Mouse (Mus musculus) erythroid progenitor cell, adult 5-6 weeks (primary cell): Measurements from ENCODE around the gene Atf6. TPM values are rescaled to one million over a fixed set of nuclear protein-coding genes. Genes with fewer than 3 reads are reported as not detected.

Experiments used
- ATAC-seq: replicated peaks from 2 replicates; pipeline ENCODE4 v1.8.0; 2016; ENCODE audit warnings: moderate number of reproducible peaks, mild to moderate bottlenecking, moderate TSS enrichment, inconsistent platforms; ENCODE audit not compliant: poor library complexity, low FRiP score, severe bottlenecking
- total RNA-seq, 2 experiments: library from RNA; stranded (forward) in 1 of 2; stranded (reverse) in 1 of 2; fragments of 150-400 nt in 1 of 2; fragments of 186-747, 209-891 nt in 1 of 2; gene quantifications; 2 replicates each; pipeline versions ENCODE4 v1.2.3 to v1.2.4; 2015 to 2017; ENCODE audit warnings: low replicate concordance in 2 of 2

The Atf6 gene
- total RNA-seq, 2 experiments from 2014 or later, result 26.4 to 27.2 TPM

DNA sequence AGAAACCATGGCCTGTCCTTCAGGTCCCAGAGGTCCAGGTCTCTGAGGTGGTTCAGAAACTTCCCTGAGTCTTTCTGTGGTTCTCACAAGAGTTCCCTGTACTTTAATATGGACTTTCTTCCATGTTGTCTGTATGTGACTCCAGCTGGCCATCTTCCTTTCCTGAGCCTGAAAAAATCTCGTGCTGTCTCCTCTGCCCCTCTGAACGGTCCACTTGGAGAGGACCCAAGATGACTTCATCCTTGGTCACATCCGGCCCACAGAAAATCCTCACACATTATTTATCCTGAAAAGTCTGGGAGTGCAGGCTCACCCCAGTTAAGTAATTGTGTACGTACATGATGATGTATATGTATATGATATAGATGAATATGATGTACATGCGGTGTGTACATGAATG lies 176.3 kb downstream of the Atf6 start:
- ATAC-seq, result no peak

DNA sequence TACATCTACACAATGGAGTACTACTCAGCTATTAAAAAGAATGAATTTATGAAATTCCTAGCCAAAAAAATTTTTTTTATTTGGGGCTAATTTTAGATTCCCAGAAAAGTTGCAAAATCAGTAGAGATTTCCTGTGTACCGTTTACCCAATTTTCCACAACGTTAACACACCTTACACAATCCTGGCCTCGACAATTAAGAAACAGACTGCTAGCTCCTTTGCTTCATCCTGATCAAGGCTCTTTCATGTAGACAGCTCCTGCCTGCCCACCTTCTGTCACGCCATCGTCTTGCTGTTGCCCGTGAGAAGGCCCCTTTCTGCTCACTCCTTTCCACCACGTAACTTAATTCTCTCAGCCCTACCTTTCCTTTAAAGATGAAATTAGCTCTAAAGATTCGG lies 177.8 kb downstream of the Atf6 start:
- no peak for ATAC-seq

- no peak for ATAC-seq
These were observed 183.7 kb downstream of the Atf6 start for GRCm38 (mm10) chr1:170683863-170684262.

DNA sequence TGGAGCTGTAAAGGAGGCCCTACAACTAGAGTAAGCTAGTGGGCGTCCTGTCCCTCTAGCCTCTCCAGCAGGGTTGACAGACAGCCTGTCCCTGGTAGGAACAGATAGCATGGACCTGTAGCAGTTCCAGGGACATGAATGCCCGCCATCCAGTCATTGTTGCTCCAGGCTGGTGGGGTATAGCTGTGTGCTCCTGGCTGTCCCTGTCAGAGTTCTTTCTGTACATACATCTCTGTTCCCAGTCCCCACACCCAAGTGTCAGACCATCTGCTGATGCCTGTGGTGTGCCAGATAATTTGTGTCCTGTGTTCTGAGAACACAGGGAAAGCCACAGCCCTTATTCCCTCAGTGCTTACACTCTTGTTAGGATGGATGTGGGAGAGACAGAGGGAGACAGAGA lies 187.9 kb downstream of the Atf6 start:
- no peak for ATAC-seq

- ATAC-seq, result no peak
These were observed 188.7 kb downstream of the Atf6 start for GRCm38 (mm10) chr1:170678861-170679260.

DNA sequence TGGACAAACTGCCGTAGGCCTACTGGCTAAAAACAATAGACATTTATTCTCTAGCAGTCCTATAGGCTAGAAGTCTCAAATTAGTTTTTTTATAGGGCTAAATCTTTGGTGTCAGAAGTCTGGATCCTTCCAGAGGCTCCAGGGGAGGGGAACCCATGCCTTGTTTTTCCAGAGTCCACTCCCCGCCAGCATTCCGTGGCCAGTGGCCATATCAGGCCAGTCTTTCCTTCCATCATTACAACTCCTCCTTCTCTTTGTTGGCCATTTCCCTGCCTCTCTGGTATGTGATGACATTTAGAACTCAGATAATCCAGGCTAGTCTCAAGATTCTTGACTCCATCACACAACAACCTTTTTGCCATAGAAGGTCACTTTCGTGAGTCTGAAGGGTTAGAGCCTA lies 189.9 kb downstream of the Atf6 start:
- no peak for ATAC-seq

DNA sequence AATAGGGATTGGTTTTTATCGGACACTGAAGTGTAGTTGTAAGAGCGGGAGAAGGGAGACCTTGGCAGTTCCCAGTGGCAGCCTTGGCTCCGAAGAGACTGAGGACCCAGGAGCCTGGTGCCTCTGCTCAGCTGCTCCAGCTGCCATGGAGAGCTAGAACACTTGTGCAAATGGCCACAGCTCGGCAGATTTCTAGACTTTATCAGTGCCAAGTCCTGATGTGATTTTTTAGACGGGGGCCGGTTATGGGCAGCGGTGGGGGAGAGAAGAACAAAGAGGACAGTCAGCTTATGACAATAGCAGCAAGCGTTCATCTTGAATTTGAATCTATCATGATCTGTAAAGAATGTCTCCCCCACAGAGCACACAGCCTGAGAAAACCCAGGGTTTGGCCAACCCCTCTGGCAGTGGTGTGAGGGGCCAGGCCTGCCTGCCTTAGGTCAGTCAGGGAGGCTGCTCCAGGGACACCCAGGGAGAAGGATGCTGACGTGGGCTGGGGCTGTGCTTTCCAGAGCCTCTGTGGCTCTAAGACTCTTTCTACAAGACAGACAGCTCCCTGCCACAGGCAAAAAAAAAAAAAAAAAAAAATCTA lies 193.3 kb downstream of the Atf6 start:
- no peak for ATAC-seq

GRCm38 (mm10) chr1:170665200-170665599 lies 202.4 kb downstream of the Atf6 start:
- no peak for ATAC-seq

DNA sequence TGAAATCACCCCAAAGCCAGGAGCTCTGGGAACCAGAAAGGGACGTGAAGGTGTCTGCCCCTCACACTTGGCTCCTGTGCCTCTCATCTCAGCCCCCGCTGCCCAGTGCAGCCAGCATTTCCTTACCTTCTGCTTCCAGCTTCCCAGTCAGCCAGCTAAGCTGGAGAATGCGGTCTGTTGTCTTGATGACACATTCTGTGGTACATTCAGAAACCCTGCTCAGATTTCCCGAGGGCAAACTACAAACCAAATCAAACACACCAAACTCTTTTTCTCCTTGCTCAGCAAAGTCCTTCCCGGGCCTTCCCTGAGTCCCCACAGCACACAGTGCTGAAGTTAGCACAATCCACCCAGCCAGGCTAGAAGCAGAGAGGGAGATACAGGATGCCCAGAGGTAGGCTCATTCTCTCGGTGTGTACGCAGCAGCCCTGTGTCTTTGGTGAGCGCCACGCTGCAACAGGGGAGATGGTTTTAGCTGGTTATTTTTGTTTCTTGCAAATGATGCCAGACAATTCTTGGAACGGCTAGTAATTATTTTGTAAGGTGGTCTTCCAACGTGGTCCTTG lies 202.9 kb downstream of the Atf6 start:
- ATAC-seq, result no peak

- no peak for ATAC-seq
These were observed 208.3 kb downstream of the Atf6 start for GRCm38 (mm10) chr1:170659260-170659659.

DNA sequence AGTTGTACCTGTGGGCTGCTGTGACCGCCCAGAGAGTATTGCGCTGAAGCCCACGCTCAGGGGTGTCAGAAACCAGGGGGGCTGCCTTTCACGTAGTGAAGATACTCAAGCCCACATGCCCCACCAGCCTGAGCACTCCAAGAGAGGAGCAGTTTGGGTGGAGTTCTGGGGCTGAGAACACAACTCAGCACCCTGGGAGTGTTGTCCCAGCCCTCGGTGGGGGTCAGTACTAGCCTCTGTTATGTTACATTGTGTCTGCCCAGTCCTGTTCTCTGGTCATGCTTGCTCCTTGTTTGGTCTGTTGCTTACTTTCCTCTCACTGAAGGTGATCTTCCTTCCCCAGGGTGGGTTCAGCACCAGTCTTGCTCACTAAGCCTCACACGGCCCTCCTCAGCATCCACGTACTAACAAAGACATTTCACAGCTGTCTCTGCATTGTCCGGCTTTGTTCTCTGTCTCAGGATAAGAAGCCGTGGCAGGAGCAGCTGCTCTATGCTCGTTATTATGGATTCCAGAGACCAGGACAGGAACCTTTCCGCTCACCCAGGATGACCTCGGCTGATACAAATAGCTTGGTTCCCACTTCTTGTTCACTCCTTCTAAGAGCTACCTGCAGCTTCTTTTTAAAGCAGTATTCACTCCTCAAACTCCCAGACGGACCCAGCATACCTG lies 209.8 kb downstream of the Atf6 start:
- no peak for ATAC-seq

DNA sequence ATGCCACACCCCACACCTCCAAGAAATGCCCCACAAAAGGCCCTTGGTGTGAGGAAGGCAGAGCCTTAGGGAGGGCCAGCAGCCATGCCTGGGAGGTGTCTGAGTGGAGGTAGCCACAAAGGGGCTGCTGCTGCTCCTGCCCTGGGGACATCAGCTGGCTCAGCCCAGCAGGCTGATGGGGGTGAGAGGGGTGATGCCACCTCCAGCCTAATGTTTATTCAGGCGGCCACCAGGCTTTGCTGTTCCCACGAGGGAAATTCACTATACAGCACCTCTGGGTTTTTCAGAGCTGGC lies 210.4 kb downstream of the Atf6 start:
- ATAC-seq, result no peak

- ATAC-seq, result no peak
These were observed 210.9 kb downstream of the Atf6 start for GRCm38 (mm10) chr1:170656518-170657227.

GRCm38 (mm10) chr1:170655280-170655917 lies 212.2 kb downstream of the Atf6 start:
- no peak for ATAC-seq

Other genes starting within 250 kb of the Atf6 start
- 0.42 and 4.0 TPM in 2 replicates for gene Olfml2b, start 223.2 kb downstream of the Atf6 start, total RNA-seq (2015; ENCODE audit: low replicate concordance)
- 0.83 and 3.0 TPM in 2 replicates for gene Olfml2b, start 223.2 kb downstream of the Atf6 start, total RNA-seq (2017; ENCODE audit: low replicate concordance)
- gene Gm26620, start 17.3 kb upstream of the Atf6 start, total RNA-seq (2015; ENCODE audit: low replicate concordance), result not detected in 2 replicates
- not detected in 2 replicates for gene Gm26620, start 17.3 kb upstream of the Atf6 start, total RNA-seq (2017; ENCODE audit: low replicate concordance)
- gene Dusp12, start 17.8 kb upstream of the Atf6 start, total RNA-seq (2015; ENCODE audit: low replicate concordance), result 2.2 and 5.4 TPM in 2 replicates
- not detected in 2 replicates for gene Dusp12, start 17.8 kb upstream of the Atf6 start, total RNA-seq (2017; ENCODE audit: low replicate concordance)
- not detected in 2 replicates for gene Fcrlb, start 45.2 kb upstream of the Atf6 start, total RNA-seq (2015; ENCODE audit: low replicate concordance)
- not detected in 2 replicates for gene Fcrlb, start 45.2 kb upstream of the Atf6 start, total RNA-seq (2017; ENCODE audit: low replicate concordance)
- gene Fcrla, start 59.8 kb upstream of the Atf6 start, total RNA-seq (2015; ENCODE audit: low replicate concordance), result 51.9 and 53.7 TPM in 2 replicates
- gene Fcrla, start 59.8 kb upstream of the Atf6 start, total RNA-seq (2017; ENCODE audit: low replicate concordance), result 27.0 and 28.4 TPM in 2 replicates
- gene Fcgr2b, start 108.8 kb upstream of the Atf6 start, total RNA-seq (2015; ENCODE audit: low replicate concordance), result 29.2 and 34.8 TPM in 2 replicates
- 5.0 and 32.1 TPM in 2 replicates for gene Fcgr2b, start 108.8 kb upstream of the Atf6 start, total RNA-seq (2017; ENCODE audit: low replicate concordance)
- 12.2 and 20.2 TPM in 2 replicates for gene Fcgr4, start 151.1 kb upstream of the Atf6 start, total RNA-seq (2015; ENCODE audit: low replicate concordance)
- gene Fcgr4, start 151.1 kb upstream of the Atf6 start, total RNA-seq (2017; ENCODE audit: low replicate concordance), result 7.3 and 7.6 TPM in 2 replicates
- gene Fcgr3, start 197.2 kb upstream of the Atf6 start, total RNA-seq (2015; ENCODE audit: low replicate concordance), result 78.6 and 80.1 TPM in 2 replicates
- 29.8 and 53.5 TPM in 2 replicates for gene Fcgr3, start 197.2 kb upstream of the Atf6 start, total RNA-seq (2017; ENCODE audit: low replicate concordance)
- 19.8 TPM in 1 of 2 replicates, not detected in the other for gene Cfap126, start 246.1 kb upstream of the Atf6 start, total RNA-seq (2015; ENCODE audit: low replicate concordance)
- gene Cfap126, start 246.1 kb upstream of the Atf6 start, total RNA-seq (2017; ENCODE audit: low replicate concordance), result not detected in 2 replicates